Mouse (Mus musculus) embryonic facial prominence, embryonic 10.5 days (tissue): ENCODE results near the gene Urb1. TPM values are rescaled to one million over a fixed set of nuclear protein-coding genes. Genes with fewer than 3 reads are reported as not detected.
A peak's percentile ranks its signal among the peaks of the same experiment; 100 is the strongest.
"Not testable (repeated sequence)": the region's sequence is repeated elsewhere in the genome, so short reads cannot be mapped to it uniquely, and the experiment has no call there.

ENCODE experiments used
- DNase-seq: peaks from one replicate; pipeline ENCODE4 v3.0.0-alpha.2; 2017; ENCODE audit warnings: low spot score
- H3K27ac ChIP-seq: fragments of 300-500 bp; sonication (generic); replicated peaks from 2 replicates; pipeline ENCODE4 v1.5.1; 2016; ENCODE audit warnings: mild to moderate bottlenecking
- H3K27me3 ChIP-seq: fragments of 300-500 bp; sonication (generic); replicated peaks from 2 replicates; pipeline ENCODE4 v1.6.1; 2016; ENCODE audit warnings: low read depth, mild to moderate bottlenecking; ENCODE audit not compliant: poor library complexity, severe bottlenecking
- H3K36me3 ChIP-seq: fragments of 300-500 bp; sonication (generic); replicated peaks from 2 replicates; pipeline ENCODE4 v1.6.1; 2016; ENCODE audit warnings: mild to moderate bottlenecking, moderate library complexity
- H3K4me1 ChIP-seq: fragments of 300-500 bp; sonication (generic); 2 replicates; pipeline ENCODE4 v1.6.1; 2016
- H3K4me3 ChIP-seq: fragments of 300-500 bp; sonication (generic); 2 replicates; pipeline ENCODE4 v1.5.1; 2016; ENCODE audit warnings: mild to moderate bottlenecking, moderate library complexity
- H3K9me3 ChIP-seq: fragments of 300-500 bp; sonication (generic); 2 replicates; pipeline ENCODE4 v1.6.1; 2016; ENCODE audit warnings: mild to moderate bottlenecking
- WGBS: fragments of 180-500 bp; shearing (Covaris S2); methylation state at CpG from one replicate; pipeline ENCODE4 v1.1.7; 2016; 5-methylcytosine and 5-hydroxymethylcytosine counted together
- polyA plus RNA-seq: library from polyadenylated mRNA; unstranded; fragments of >200 nt; fragmentation: Nextera tagmentation; extraction: Ambion mirVana; gene quantifications from 2 replicates; pipeline ENCODE4 v1.2.1, GENCODE M21; 2016

The Urb1 gene
- polyA plus RNA-seq, 1 experiment from 2014 or later, result 10.9 TPM

- H3K9me3 ChIP-seq, result no peaks in the 10 kb centered on the region
- H3K27ac ChIP-seq, result no peak overlapping the region
- H3K4me3 ChIP-seq, result no peak overlapping the region
- H3K4me1 ChIP-seq, result peaks cover 46% of the 10 kb centered on the region
- H3K36me3 ChIP-seq, result no peaks in the 10 kb centered on the region
- H3K27me3 ChIP-seq, result peaks cover 75% of the 10 kb centered on the region
- 58% methylated on average over 6 of the region's 6 CpGs for WGBS
- no peak for DNase-seq
Observed at GRCm38 (mm10) chr16:90832495-90832894, 22.3 kb upstream of the Urb1 start.

- Histone ChIP-seq H3K4me3 (peak overlapping the region; percentile 68), H3K36me3 (no peaks in the 10 kb centered on the region), H3K27me3 (peaks cover 75% of the 10 kb centered on the region), H3K27ac (no peak overlapping the region), H3K9me3 (no peaks in the 10 kb centered on the region), H3K4me1 (peaks cover 46% of the 10 kb centered on the region)
- DNase-seq, result no peak
- WGBS, result 24% methylated on average over 15 of the region's 15 CpGs
Observed at GRCm38 (mm10) chr16:90831676-90832075, 21.5 kb upstream of the Urb1 start.

- Histone ChIP-seq H3K9me3 (no peaks in the 10 kb centered on the region), H3K27me3 (peaks cover 75% of the 10 kb centered on the region), H3K4me3 (peak overlapping the region; percentile 68), H3K36me3 (no peaks in the 10 kb centered on the region), H3K27ac (peak overlapping the region; percentile 49; the same call in 1 of the 2 replicates), H3K4me1 (peaks cover 46% of the 10 kb centered on the region)
- WGBS, result under 1% methylated on average over 67 of the region's 67 CpGs
- DNase-seq, result peak; percentile 79
Observed at GRCm38 (mm10) chr16:90830686-90831439, 20.6 kb upstream of the Urb1 start.

- WGBS, result under 1% methylated on average over 45 of the region's 45 CpGs
- Histone ChIP-seq H3K9me3 (no peaks in the 10 kb centered on the region), H3K36me3 (no peaks in the 10 kb centered on the region), H3K4me1 (peaks cover 48% of the 10 kb centered on the region), H3K27ac (peak overlapping the region; percentile 58), H3K27me3 (peaks cover 73% of the 10 kb centered on the region), H3K4me3 (peak overlapping the region; percentile 68)
- peak; percentile 80 for DNase-seq
Observed at GRCm38 (mm10) chr16:90829894-90830685, 19.9 kb upstream of the Urb1 start.

GRCm38 (mm10) chr16:90829136-90829535, 18.9 kb upstream of the Urb1 start:
- H3K27ac ChIP-seq, result no peak overlapping the region
- WGBS, result 76% methylated on average over 7 of the region's 7 CpGs
- H3K4me1 ChIP-seq, result peaks cover 52% of the 10 kb centered on the region
- H3K4me3 ChIP-seq, result no peak overlapping the region
- no peaks in the 10 kb centered on the region for H3K36me3 ChIP-seq
- H3K9me3 ChIP-seq, result no peaks in the 10 kb centered on the region
- peaks cover 66% of the 10 kb centered on the region for H3K27me3 ChIP-seq
- no peak for DNase-seq

GRCm38 (mm10) chr16:90827498-90827897, 17.3 kb upstream of the Urb1 start:
- Histone ChIP-seq H3K4me3 (no peak overlapping the region), H3K27ac (no peak overlapping the region), H3K36me3 (no peaks in the 10 kb centered on the region), H3K4me1 (peaks cover 39% of the 10 kb centered on the region), H3K9me3 (no peaks in the 10 kb centered on the region), H3K27me3 (peaks cover 51% of the 10 kb centered on the region)
- 87% methylated on average over 9 of the region's 9 CpGs for WGBS
- DNase-seq, result no peak

- H3K36me3 ChIP-seq, result no peaks in the 10 kb centered on the region
Observed at GRCm38 (mm10) chr16:90826457-90826856, 16.2 kb upstream of the Urb1 start, which contains the start of gene Eva1c. Gene Eva1c (plus strand): TSS chr16:90826719.

GRCm38 (mm10) chr16:90826041-90826440, 15.8 kb upstream of the Urb1 start:
- H3K4me1 ChIP-seq, result peaks cover 25% of the 10 kb centered on the region
- H3K27ac ChIP-seq, result no peak overlapping the region
- no peaks in the 10 kb centered on the region for H3K9me3 ChIP-seq
- no peak overlapping the region for H3K4me3 ChIP-seq
- H3K36me3 ChIP-seq, result no peaks in the 10 kb centered on the region
- 86% methylated on average over 5 of the region's 5 CpGs for WGBS
- H3K27me3 ChIP-seq, result peaks cover 36% of the 10 kb centered on the region
- no peak for DNase-seq

More at GRCm38 (mm10) chr16:90826457-90826856, 16.2 kb upstream of the Urb1 start, which contains the start of gene Eva1c:
- H3K9me3 ChIP-seq, result no peaks in the 10 kb centered on the region
- peaks cover 29% of the 10 kb centered on the region for H3K4me1 ChIP-seq
- WGBS, result 66% methylated on average over 7 of the region's 7 CpGs
- H3K4me3 ChIP-seq, result no peak within 1 kb of the TSS
- no peak within 1 kb of the TSS for H3K27ac ChIP-seq
- no peak for DNase-seq
- H3K27me3 ChIP-seq, result peaks cover 40% of the 10 kb centered on the region

- not testable (repeated sequence) for H3K27ac ChIP-seq, H3K4me1 ChIP-seq, H3K9me3 ChIP-seq, DNase-seq, H3K36me3 ChIP-seq, H3K4me3 ChIP-seq
- peaks cover 16% of the 10 kb centered on the region for H3K27me3 ChIP-seq
- 76% methylated on average over 4 of the region's 4 CpGs for WGBS
Observed at GRCm38 (mm10) chr16:90823986-90824385, 13.8 kb upstream of the Urb1 start.

- Histone ChIP-seq H3K4me3 (no peak overlapping the region), H3K36me3 (no peaks in the 10 kb centered on the region), H3K27me3 (peaks cover 5% of the 10 kb centered on the region), H3K9me3 (no peaks in the 10 kb centered on the region), H3K27ac (no peak overlapping the region), H3K4me1 (0 out of 2 replicates have a peak, but pooled peaks cover 6% of the 10 kb centered on the region)
- no peak for DNase-seq
- 58% methylated on average over 7 of the region's 7 CpGs for WGBS
Observed at GRCm38 (mm10) chr16:90822981-90823380, 12.8 kb upstream of the Urb1 start.

- no peak for DNase-seq
- H3K27ac ChIP-seq, result no peak overlapping the region
- no peaks in the 10 kb centered on the region; the same call in 1 of the 2 replicates for H3K27me3 ChIP-seq
- H3K4me3 ChIP-seq, result no peak overlapping the region
- 92% methylated on average over 10 of the region's 10 CpGs for WGBS
- H3K4me1 ChIP-seq, result 0 out of 2 replicates have a peak, but pooled peaks cover 6% of the 10 kb centered on the region
- H3K36me3 ChIP-seq, result no peaks in the 10 kb centered on the region
- H3K9me3 ChIP-seq, result no peaks in the 10 kb centered on the region
Observed at GRCm38 (mm10) chr16:90822284-90822935, 12.2 kb upstream of the Urb1 start.

- DNase-seq, result no peak
- no peaks in the 10 kb centered on the region for H3K36me3 ChIP-seq
- WGBS, result 89% methylated on average over 14 of the region's 14 CpGs
Observed at GRCm38 (mm10) chr16:90821046-90821697, 11.0 kb upstream of the Urb1 start.

More at GRCm38 (mm10) chr16:90821046-90821697, 11.0 kb upstream of the Urb1 start:
- H3K9me3 ChIP-seq, result no peaks in the 10 kb centered on the region
- no peak overlapping the region for H3K27ac ChIP-seq
- no peaks in the 10 kb centered on the region; the same call in 1 of the 2 replicates for H3K27me3 ChIP-seq
- H3K4me3 ChIP-seq, result no peak overlapping the region
- 0 out of 2 replicates have a peak, but pooled peaks cover 6% of the 10 kb centered on the region for H3K4me1 ChIP-seq
